In genomic region chr17:45402126-45402525, GRCm38 (mm10) we compare ENCODE assay signal across 7 mouse cellular contexts.
"Had no signal": no experiment of that assay in that cellular context is flagged by ENCODE, and none has a peak within 500 bp of the region (broad histone marks: within the 10 kb centered on the region; RNA-seq: fewer than 3 reads in every experiment).

No protein-coding gene starts in this region.

- H3K9me3 ChIP-seq: limb, embryonic 15.5 days; midbrain, embryonic 13.5 days had no signal

- DNase-seq: lung, adult 18-20 months; right cerebral cortex, postnatal 14 days had no signal

- H3K9ac ChIP-seq: limb, embryonic 15.5 days; liver, embryonic 14.5 days; midbrain, embryonic 13.5 days had no signal

- H3K4me3 ChIP-seq: left cerebral cortex, adult 2 months; limb, embryonic 15.5 days; midbrain, embryonic 13.5 days had no signal

- H3K27me3 ChIP-seq: limb, embryonic 15.5 days; midbrain, embryonic 13.5 days had no signal

- H3K27ac ChIP-seq: left cerebral cortex, adult 2 months; limb, embryonic 15.5 days; liver, embryonic 14.5 days; midbrain, embryonic 13.5 days had no signal

- H3K4me2 ChIP-seq: limb, embryonic 15.5 days; midbrain, embryonic 13.5 days had no signal

- ATAC-seq: inflammation-experienced regulatory T-cells, adult 6 months; midbrain, embryonic 13.5 days had no signal

- H3K4me1 ChIP-seq: midbrain, embryonic 13.5 days had no signal
